Mouse (Mus musculus) lung, adult 2 months (tissue): ENCODE data around the gene Olfr968.

ENCODE experiments used
- CTCF ChIP-seq: fragments of 200-500 bp; IDR thresholded peaks from 2 replicates; pipeline ENCODE4 v1.5.1; 2011; ENCODE audit warnings: mild to moderate bottlenecking, low read length, control low read depth; ENCODE audit not compliant: insufficient read depth
- POLR2A ChIP-seq: fragments of 200-500 bp; IDR thresholded peaks from 2 replicates; pipeline ENCODE4 v1.6.1; 2011; ENCODE audit warnings: low read depth, mild to moderate bottlenecking, control low read depth, low read length, borderline replicate concordance; ENCODE audit errors: extremely low read depth

- TF ChIP-seq CTCF = no peak
- no peak for TF ChIP-seq POLR2A
Measured at GRCm38 (mm10) chr9:39790558-39790957, 7.5 kb upstream of the Olfr968 start, which contains the start of gene Olfr969.
